Mouse (Mus musculus): Measurements from ENCODE around the gene Ggta1.

DNA sequence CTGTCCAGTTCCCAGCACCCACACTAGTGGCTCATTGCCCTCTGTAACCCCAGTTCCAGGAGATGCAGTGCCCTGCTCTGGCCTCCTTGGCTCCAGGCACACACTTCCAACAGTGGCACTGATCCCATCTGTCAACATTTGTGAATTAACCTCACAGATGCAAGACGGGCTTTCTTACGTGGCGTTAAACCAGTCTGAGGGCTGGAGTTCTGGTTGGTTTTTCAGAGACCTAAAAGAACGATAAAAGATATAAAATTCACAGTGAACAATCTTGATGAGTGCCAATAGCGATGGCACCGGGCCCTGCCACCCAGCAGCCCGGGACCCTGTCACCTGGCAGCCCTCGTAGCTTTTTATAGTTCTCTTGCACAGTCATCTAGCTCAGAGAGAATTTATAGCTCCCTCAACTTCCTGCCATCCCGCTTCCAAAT lies 77.6 kb downstream of the Ggta1 start:
- no peak for TF ChIP-seq CTCF (IDR thresholded peaks at IDR 0.05; ENCODE audit: low read depth)
- TF ChIP-seq EP300 (IDR thresholded peaks at IDR 0.05; ENCODE audit: low read depth), result no peak

Measured in heart, postnatal 0 days (tissue).